Mouse (Mus musculus) neural tube, embryonic 12.5 days (tissue): ENCODE measurements around the gene Cd300e. TPM values are rescaled to one million over a fixed set of nuclear protein-coding genes. Genes with fewer than 3 reads are reported as not detected.

Source experiments
- ATAC-seq: fragments of 200-750 bp; cut with Nextera tagmentation; 2 replicates; pipeline ENCODE4 v1.8.0; 2017; ENCODE audit warnings: low read depth, mild to moderate bottlenecking, moderate TSS enrichment, moderate library complexity; ENCODE audit not compliant: low FRiP score
- H3K27ac ChIP-seq: fragments of 300-500 bp; sonication (generic); 2 replicates; pipeline ENCODE4 v1.5.1; 2016
- H3K27me3 ChIP-seq: fragments of 300-500 bp; sonication (generic); replicated peaks from 2 replicates; pipeline ENCODE4 v1.6.1; 2016; ENCODE audit warnings: mild to moderate bottlenecking
- H3K36me3 ChIP-seq: fragments of 300-500 bp; sonication (generic); 2 replicates; pipeline ENCODE4 v1.6.1; 2016; ENCODE audit warnings: mild to moderate bottlenecking
- H3K4me1 ChIP-seq: fragments of 300-500 bp; sonication (generic); 2 replicates; pipeline ENCODE4 v1.6.1; 2016
- H3K4me2 ChIP-seq: fragments of 300-500 bp; sonication (generic); replicated peaks from 2 replicates; pipeline ENCODE4 v1.6.1; 2016; ENCODE audit warnings: mild to moderate bottlenecking
- H3K4me3 ChIP-seq: fragments of 300-500 bp; sonication (generic); 2 replicates; pipeline ENCODE4 v1.5.1; 2016
- H3K9ac ChIP-seq: fragments of 300-500 bp; sonication (generic); 2 replicates; pipeline ENCODE4 v1.6.1; 2016; ENCODE audit warnings: mild to moderate bottlenecking
- H3K9me3 ChIP-seq: fragments of 300-500 bp; sonication (generic); 2 replicates; pipeline ENCODE4 v1.6.1; 2016; ENCODE audit warnings: mild to moderate bottlenecking
- WGBS: fragments of 180-500 bp; shearing (Covaris S2); methylation state at CpG from one replicate; pipeline ENCODE4 v1.1.7; 2016; 5-methylcytosine and 5-hydroxymethylcytosine counted together
- polyA plus RNA-seq: library from polyadenylated mRNA; unstranded; fragments of >200 nt; fragmentation: Nextera tagmentation; extraction: Ambion mirVana; gene quantifications from 2 replicates; pipeline ENCODE4 v1.2.1, GENCODE M21; 2016

Cd300e gene
- polyA plus RNA-seq, result not detected in 2 replicates

- Histone ChIP-seq H3K36me3 (no peaks in the 10 kb centered on the region), H3K9ac (no peak within 1 kb of the TSS), H3K27me3 (0 out of 2 replicates have a peak, but pooled peaks cover 3% of the 10 kb centered on the region), H3K9me3 (no peaks in the 10 kb centered on the region), H3K4me1 (no peaks in the 10 kb centered on the region), H3K27ac (no peak within 1 kb of the TSS), H3K4me3 (no peak within 1 kb of the TSS), H3K4me2 (no peak within 1 kb of the TSS)
- no peak for ATAC-seq
- WGBS, result 33% methylated on average over 5 of the region's 5 CpGs
Observed at GRCm38 (mm10) chr11:115062077-115062476, at the start of gene Cd300e. Cd300e (minus strand) TSS chr11:115062177.

DNA sequence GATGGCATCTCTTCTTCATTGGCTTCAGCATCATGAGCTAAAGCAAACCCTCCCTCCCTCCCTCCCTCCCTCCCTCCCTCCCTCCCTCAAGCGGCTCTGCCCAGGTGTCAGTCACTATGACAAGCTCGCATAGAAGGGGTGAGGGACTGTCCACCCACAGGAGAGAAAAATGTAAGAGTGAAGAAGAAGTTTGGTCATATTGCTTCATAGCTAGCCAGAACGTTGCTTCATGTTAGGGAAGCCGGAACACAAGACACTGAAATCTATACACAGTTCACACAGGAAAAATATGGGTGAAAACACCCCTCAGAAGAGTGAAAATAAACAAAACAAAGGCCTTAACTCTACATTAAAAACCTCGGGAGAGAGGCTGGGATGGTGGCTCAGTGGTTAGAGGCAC is 48.3 kb upstream of the Cd300e start:
- no peak overlapping the region for H3K27ac ChIP-seq
- no peaks in the 10 kb centered on the region for H3K27me3 ChIP-seq
- H3K4me1 ChIP-seq, result peaks cover 11% of the 10 kb centered on the region; the same call in 1 of the 2 replicates
- no peaks in the 10 kb centered on the region for H3K9me3 ChIP-seq
- ATAC-seq, result no peak
- no peak overlapping the region for H3K9ac ChIP-seq
- H3K4me3 ChIP-seq, result no peak overlapping the region
- WGBS, result 87% methylated on average over 5 of the region's 5 CpGs
- no peak overlapping the region for H3K4me2 ChIP-seq
- H3K36me3 ChIP-seq, result no peaks in the 10 kb centered on the region

DNA sequence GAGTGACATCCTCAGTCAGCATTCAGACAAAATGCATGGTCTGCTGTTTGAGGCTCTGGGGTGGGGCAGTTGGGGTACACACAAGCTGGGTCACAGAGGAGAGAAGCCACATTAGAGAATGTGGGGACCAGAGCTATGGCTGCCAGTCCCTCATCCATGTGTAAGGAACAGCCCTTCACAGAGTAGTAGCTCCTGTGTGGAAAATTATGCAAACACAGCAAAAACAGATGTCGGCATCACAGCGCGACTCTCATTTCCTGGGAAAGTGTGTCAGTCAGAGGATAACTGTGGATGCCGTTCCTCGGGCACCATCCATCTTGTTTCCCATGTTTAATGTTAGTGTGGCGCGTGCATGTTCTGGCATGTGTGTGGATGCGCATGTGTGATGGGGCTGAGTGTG is 46.2 kb upstream of the Cd300e start:
- 91% methylated on average over 8 of the region's 8 CpGs for WGBS
- no peak overlapping the region for H3K9ac ChIP-seq
- H3K9me3 ChIP-seq, result no peaks in the 10 kb centered on the region
- no peaks in the 10 kb centered on the region for H3K36me3 ChIP-seq
- no peak overlapping the region for H3K27ac ChIP-seq
- peaks cover 11% of the 10 kb centered on the region; the same call in 1 of the 2 replicates for H3K4me1 ChIP-seq
- H3K27me3 ChIP-seq, result no peaks in the 10 kb centered on the region
- H3K4me2 ChIP-seq, result no peak overlapping the region
- no peak overlapping the region for H3K4me3 ChIP-seq
- no peak for ATAC-seq

- H3K4me2 ChIP-seq, result no peak overlapping the region
- no peak overlapping the region for H3K9ac ChIP-seq
- H3K27me3 ChIP-seq, result no peaks in the 10 kb centered on the region
- H3K9me3 ChIP-seq, result no peaks in the 10 kb centered on the region
- no peak for ATAC-seq
- H3K4me3 ChIP-seq, result no peak overlapping the region
- H3K27ac ChIP-seq, result no peak overlapping the region
- no peaks in the 10 kb centered on the region for H3K36me3 ChIP-seq
- 38% methylated on average over 4 of the region's 4 CpGs for WGBS
- peaks cover 11% of the 10 kb centered on the region; the same call in 1 of the 2 replicates for H3K4me1 ChIP-seq
Observed at GRCm38 (mm10) chr11:115107403-115107916, 45.5 kb upstream of the Cd300e start.

GRCm38 (mm10) chr11:115106638-115107037 is 44.7 kb upstream of the Cd300e start:
- no peaks in the 10 kb centered on the region for H3K27me3 ChIP-seq
- H3K27ac ChIP-seq, result no peak overlapping the region
- no peak overlapping the region for H3K9ac ChIP-seq
- H3K4me1 ChIP-seq, result peaks cover 11% of the 10 kb centered on the region; the same call in 1 of the 2 replicates
- WGBS, result 86% methylated on average over 2 of the region's 2 CpGs
- H3K4me2 ChIP-seq, result no peak overlapping the region
- no peak overlapping the region for H3K4me3 ChIP-seq
- ATAC-seq, result no peak
- H3K36me3 ChIP-seq, result no peaks in the 10 kb centered on the region
- H3K9me3 ChIP-seq, result no peaks in the 10 kb centered on the region

- no peak for ATAC-seq
- Histone ChIP-seq H3K4me1 (peaks cover 13% of the 10 kb centered on the region; the same call in 1 of the 2 replicates), H3K4me2 (no peak overlapping the region), H3K9ac (no peak overlapping the region), H3K27me3 (no peaks in the 10 kb centered on the region), H3K4me3 (no peak overlapping the region), H3K27ac (no peak overlapping the region), H3K36me3 (no peaks in the 10 kb centered on the region), H3K9me3 (no peaks in the 10 kb centered on the region)
- 50% methylated on average over 8 of the region's 8 CpGs for WGBS
Observed at GRCm38 (mm10) chr11:115104769-115105563, 43.0 kb upstream of the Cd300e start.

DNA sequence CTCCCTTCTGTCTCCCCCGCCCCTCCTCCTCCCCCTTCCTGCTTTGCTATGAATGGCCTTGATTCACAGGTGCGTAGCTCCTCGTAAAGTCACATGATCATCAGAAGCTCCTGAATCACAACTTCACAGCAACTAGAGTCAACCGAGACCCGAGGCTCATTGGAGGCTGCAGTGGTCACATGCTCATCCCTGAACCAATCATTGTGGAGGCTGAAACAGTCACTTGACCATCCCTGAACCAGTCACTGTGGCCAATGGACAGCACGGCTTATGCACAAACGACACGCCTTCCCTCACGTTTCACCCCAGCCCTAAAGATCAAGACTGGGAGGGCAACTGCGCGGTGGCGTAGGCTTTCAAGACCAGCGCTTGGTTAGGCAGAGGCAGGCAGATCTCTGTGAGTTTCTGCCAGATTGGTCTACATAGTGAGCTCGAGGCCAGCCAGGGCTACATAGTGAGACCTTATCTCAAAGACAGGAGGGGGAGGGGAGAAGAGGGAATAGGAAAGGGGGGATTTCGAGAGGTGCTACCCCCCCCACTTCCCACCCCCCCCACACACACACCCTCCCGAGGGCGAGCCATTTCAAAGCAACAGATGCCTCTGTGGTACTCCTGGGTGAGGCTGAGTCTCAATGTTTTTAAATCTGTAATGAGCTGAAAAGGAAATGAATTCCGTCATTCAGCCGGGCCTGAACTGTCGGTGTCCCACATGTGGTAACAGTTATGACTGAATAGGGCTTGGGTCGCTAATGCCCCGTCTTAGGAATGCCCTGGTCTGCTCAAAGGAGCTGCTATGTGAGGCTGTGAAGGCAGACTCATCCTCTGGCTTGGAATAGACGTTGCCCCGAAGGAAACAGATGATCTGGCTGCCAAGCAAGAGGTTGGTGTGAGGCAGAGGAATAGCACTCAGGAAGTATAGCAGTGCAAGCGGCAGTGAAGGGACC is 41.8 kb upstream of the Cd300e start:
- 86% methylated on average over 25 of the region's 25 CpGs for WGBS
- no peak overlapping the region for H3K27ac ChIP-seq
- H3K4me3 ChIP-seq, result no peak overlapping the region
- peaks cover 21% of the 10 kb centered on the region for H3K4me1 ChIP-seq
- H3K9me3 ChIP-seq, result no peaks in the 10 kb centered on the region
- H3K36me3 ChIP-seq, result no peaks in the 10 kb centered on the region
- H3K9ac ChIP-seq, result no peak overlapping the region
- no peak overlapping the region for H3K4me2 ChIP-seq
- H3K27me3 ChIP-seq, result no peaks in the 10 kb centered on the region
- ATAC-seq, result no peak

DNA sequence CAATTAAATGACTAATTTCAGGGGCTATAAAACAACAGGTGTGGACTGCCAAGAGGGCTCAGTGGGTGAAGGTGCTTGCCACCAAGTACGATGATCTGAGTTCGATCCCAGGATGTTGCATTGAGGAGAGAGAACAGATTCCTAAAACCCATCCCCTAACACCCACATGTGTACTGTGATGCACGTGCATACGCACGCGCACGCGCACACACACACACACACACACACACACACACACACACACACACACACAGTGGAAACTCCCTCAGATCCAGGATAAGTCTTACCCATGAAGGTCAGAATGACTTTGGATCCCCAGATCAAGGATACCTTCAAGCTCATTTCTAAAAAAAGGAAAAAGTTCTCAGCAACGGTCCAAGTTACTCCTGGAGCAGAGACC is 40.1 kb upstream of the Cd300e start:
- Histone ChIP-seq H3K9ac (no peak overlapping the region), H3K36me3 (no peaks in the 10 kb centered on the region), H3K4me1 (peaks cover 12% of the 10 kb centered on the region; the same call in 1 of the 2 replicates), H3K4me3 (no peak overlapping the region), H3K27ac (no peak overlapping the region), H3K4me2 (no peak overlapping the region), H3K9me3 (no peaks in the 10 kb centered on the region), H3K27me3 (no peaks in the 10 kb centered on the region)
- WGBS, result 95% methylated on average over 9 of the region's 9 CpGs
- no peak for ATAC-seq

DNA sequence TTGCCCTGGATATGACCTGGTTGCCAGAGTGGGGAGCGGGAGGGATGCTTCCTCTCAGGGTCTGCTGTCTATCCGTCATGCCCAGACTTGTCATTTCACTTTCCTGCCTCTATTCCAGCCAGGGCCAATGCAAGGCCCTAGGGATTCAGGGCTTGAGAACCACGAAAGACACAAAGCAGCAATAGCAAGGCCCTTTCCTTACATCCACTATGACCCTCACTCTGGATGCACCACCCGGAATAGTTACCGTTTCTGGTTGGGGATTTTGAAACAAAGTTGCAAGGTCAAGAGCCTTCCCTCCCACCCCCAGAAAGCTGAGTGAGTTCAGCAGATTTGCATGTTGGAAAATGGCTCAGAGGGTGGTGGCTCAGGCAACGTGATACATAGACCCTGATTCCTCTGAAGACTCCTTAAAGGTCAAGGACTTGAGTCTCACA is 39.7 kb upstream of the Cd300e start:
- 54% methylated on average over 6 of the region's 6 CpGs for WGBS
- Histone ChIP-seq H3K4me3 (no peak overlapping the region), H3K4me1 (peaks cover 10% of the 10 kb centered on the region; the same call in 1 of the 2 replicates), H3K36me3 (no peaks in the 10 kb centered on the region), H3K27ac (no peak overlapping the region), H3K27me3 (no peaks in the 10 kb centered on the region), H3K9me3 (no peaks in the 10 kb centered on the region), H3K4me2 (no peak overlapping the region), H3K9ac (no peak overlapping the region)
- ATAC-seq, result no peak

- Histone ChIP-seq H3K36me3 (no peaks in the 10 kb centered on the region), H3K4me1 (peaks cover 10% of the 10 kb centered on the region; the same call in 1 of the 2 replicates), H3K4me2 (no peak overlapping the region), H3K4me3 (no peak overlapping the region), H3K9me3 (no peaks in the 10 kb centered on the region), H3K27me3 (no peaks in the 10 kb centered on the region), H3K27ac (no peak overlapping the region), H3K9ac (no peak overlapping the region)
- WGBS, result 63% methylated on average over 7 of the region's 7 CpGs
- no peak for ATAC-seq
Observed at GRCm38 (mm10) chr11:115100741-115101140, 38.8 kb upstream of the Cd300e start.

DNA sequence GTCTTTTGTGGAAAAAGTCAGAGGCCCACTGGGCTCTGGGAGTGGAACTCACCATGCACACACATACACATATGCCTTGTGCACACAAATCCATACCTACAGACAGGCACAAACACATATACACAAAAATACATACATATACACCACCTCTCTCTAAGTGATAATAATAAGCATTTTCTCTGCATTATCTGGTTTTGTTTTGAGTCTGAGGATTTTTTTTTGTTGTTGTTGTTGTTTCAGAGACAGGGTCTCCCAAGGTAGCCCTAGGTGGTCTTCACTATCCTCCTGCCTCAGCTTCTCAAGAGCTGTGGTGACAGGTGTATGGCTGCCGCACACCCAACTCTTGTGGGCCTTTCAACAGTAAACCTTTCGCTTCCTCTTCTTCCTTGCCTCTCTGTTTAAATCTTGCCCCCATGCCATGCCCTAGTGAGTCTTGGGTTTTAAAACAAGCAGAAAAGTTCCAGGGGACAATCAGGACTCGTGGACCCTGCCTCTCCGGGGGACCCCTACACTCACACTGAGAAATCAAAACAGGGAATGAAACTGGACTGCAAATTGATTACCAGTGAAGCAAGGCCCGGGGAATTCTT is 38.1 kb upstream of the Cd300e start:
- WGBS, result 75% methylated on average over 5 of the region's 5 CpGs
- Histone ChIP-seq H3K36me3 (no peaks in the 10 kb centered on the region), H3K27me3 (no peaks in the 10 kb centered on the region), H3K9me3 (no peaks in the 10 kb centered on the region), H3K4me2 (no peak overlapping the region), H3K9ac (no peak overlapping the region), H3K4me3 (no peak overlapping the region), H3K27ac (no peak overlapping the region), H3K4me1 (peaks cover 10% of the 10 kb centered on the region; the same call in 1 of the 2 replicates)
- no peak for ATAC-seq
